8 mouse cellular contexts compared by ENCODE assay signal in the genomic region with DNA sequence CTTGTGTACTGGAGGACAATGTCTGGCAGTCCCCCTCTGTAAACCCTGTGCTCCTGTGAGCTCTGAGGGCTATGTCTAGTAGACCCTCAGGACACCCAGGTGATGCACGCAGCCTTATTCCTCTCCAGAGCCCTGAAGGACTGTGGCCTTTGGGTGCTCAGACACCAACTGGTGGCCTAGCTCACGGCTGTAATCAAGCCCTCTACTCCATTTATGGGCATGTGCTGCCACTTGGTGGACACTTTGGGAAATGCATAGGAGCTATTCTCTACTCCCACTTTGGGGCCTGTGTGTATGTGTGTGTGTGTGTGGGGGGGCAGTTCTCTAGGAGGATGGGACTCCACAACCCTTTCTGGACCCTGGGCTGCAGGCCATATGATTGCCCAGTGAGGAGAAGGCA. TPM values are rescaled to one million over a fixed set of nuclear protein-coding genes. Genes with fewer than 3 reads are reported as not detected.
DNase-seq lines count a peak whose midpoint lies in the region; ATAC-seq and TF ChIP-seq lines count a peak whose summit lies in the region.

No protein-coding gene starts in this region.

- H3K27ac ChIP-seq in intestine, postnatal 0 days (ENCODE audit: low read depth, low read length), result no peak overlapping the region
- no peak overlapping the region for H3K27ac ChIP-seq in limb, embryonic 12.5 days
- no peak overlapping the region for H3K27ac ChIP-seq in midbrain, embryonic 16.5 days (ENCODE audit: low read length)

- no peak overlapping the region for H3K4me2 ChIP-seq in intestine, postnatal 0 days (replicated peaks; ENCODE audit: low read depth)
- no peak overlapping the region for H3K4me2 ChIP-seq in limb, embryonic 12.5 days
- no peak overlapping the region for H3K4me2 ChIP-seq in midbrain, embryonic 16.5 days (ENCODE audit: low read length)

- ATAC-seq in intestine, postnatal 0 days, result peak; percentile 31; the same call in 1 of the 2 replicates
- peak; percentile 23 for ATAC-seq in limb, embryonic 12.5 days (ENCODE audit: insufficient number of reproducible peaks, insufficient read depth, low FRiP score, low TSS enrichment, low read depth)
- peak; percentile 37 for ATAC-seq in midbrain, embryonic 16.5 days

- peaks cover 41% of the 10 kb centered on the region for H3K36me3 ChIP-seq in intestine, postnatal 0 days (ENCODE audit: control insufficient read depth, insufficient read depth)
- peaks cover 44% of the 10 kb centered on the region for H3K36me3 ChIP-seq in limb, embryonic 12.5 days
- H3K36me3 ChIP-seq in midbrain, embryonic 16.5 days (ENCODE audit: control insufficient read depth, insufficient read depth, low read length), result peaks cover 16% of the 10 kb centered on the region

- no peaks in the 10 kb centered on the region for H3K27me3 ChIP-seq in intestine, postnatal 0 days (replicated peaks; ENCODE audit: control insufficient read depth, insufficient read depth, low read length)
- H3K27me3 ChIP-seq in limb, embryonic 12.5 days, result no peaks in the 10 kb centered on the region
- no peaks in the 10 kb centered on the region for H3K27me3 ChIP-seq in midbrain, embryonic 16.5 days (ENCODE audit: control insufficient read depth, insufficient read depth, low read depth, low read length)

- H3K4me3 ChIP-seq in intestine, postnatal 0 days (ENCODE audit: low read depth, low read length), result no peak overlapping the region
- H3K4me3 ChIP-seq in limb, embryonic 12.5 days (replicated peaks), result no peak overlapping the region
- H3K4me3 ChIP-seq in midbrain, embryonic 16.5 days (ENCODE audit: low read depth, low read length), result no peak overlapping the region

- H3K9me3 ChIP-seq in intestine, postnatal 0 days (ENCODE audit: control insufficient read depth), result no peaks in the 10 kb centered on the region
- H3K9me3 ChIP-seq in limb, embryonic 12.5 days, result no peaks in the 10 kb centered on the region
- H3K9me3 ChIP-seq in midbrain, embryonic 16.5 days (replicated peaks; ENCODE audit: control insufficient read depth, low read length, poor library complexity, severe bottlenecking), result no peaks in the 10 kb centered on the region

- WGBS in intestine, postnatal 0 days, result 29% methylated on average over 2 of the region's 2 CpGs
- WGBS in limb, embryonic 12.5 days, result 36% methylated on average over 2 of the region's 2 CpGs
- WGBS in midbrain, embryonic 16.5 days, result 27% methylated on average over 2 of the region's 2 CpGs

- TF ChIP-seq CTCF in intestine, postnatal 0 days (IDR thresholded peaks at IDR 0.05; ENCODE audit: low read depth), result peak; percentile 92

- H3K9ac ChIP-seq in intestine, postnatal 0 days (ENCODE audit: low read depth, low read length), result no peak overlapping the region
- no peak overlapping the region for H3K9ac ChIP-seq in limb, embryonic 12.5 days (replicated peaks)
- no peak overlapping the region for H3K9ac ChIP-seq in midbrain, embryonic 16.5 days (ENCODE audit: low read depth, low read length)

- H3K4me1 ChIP-seq in intestine, postnatal 0 days (replicated peaks; ENCODE audit: control insufficient read depth, insufficient read depth, low read length), result no peaks in the 10 kb centered on the region
- H3K4me1 ChIP-seq in limb, embryonic 12.5 days (replicated peaks), result no peaks in the 10 kb centered on the region
- H3K4me1 ChIP-seq in midbrain, embryonic 16.5 days (ENCODE audit: control insufficient read depth, insufficient read depth, low read length), result no peaks in the 10 kb centered on the region

- DNase-seq in 3134 (ENCODE audit: extremely low read depth, insufficient read length, low spot score), result peak; percentile 35
- peak; percentile 52 for DNase-seq in adrenal gland, adult 8-10 months
- peak; percentile 68 for DNase-seq in embryo, embryonic 9.5 days (ENCODE audit: extremely low spot score)
- peak; percentile 94 for DNase-seq in heart, adult 11 months
- DNase-seq in spleen, postnatal 10 days (ENCODE audit: low spot score in 2 of 2), result peak; percentile 85 to 91

RNA-seq across cellular contexts. Expression of a gene that starts 24.8 kb away (rescaled TPM):
- 10 to 100 TPM; 36.7 to 54.1 (median 47.4) TPM for total RNA-seq in adrenal gland, adult 8-10 months (2022)
- polyA plus RNA-seq in intestine, postnatal 0 days (2015; fragmentation: Nextera tagmentation; extraction: Ambion mirVana), result 8.1 TPM in 2 replicates
- polyA plus RNA-seq in limb, embryonic 12.5 days (2016; fragmentation: Nextera tagmentation; extraction: Ambion mirVana), result 53.1 and 54.3 TPM in 2 replicates
- 63.7 and 75.3 TPM in 2 replicates for polyA plus RNA-seq in midbrain, embryonic 16.5 days (2015; fragmentation: Nextera tagmentation; extraction: Ambion mirVana)

RNA-seq across cellular contexts. Expression of a gene that starts 47.6 kb away (rescaled TPM):
- 1 to 10 TPM; 1.8 to 3.4 (median 2.6) TPM for total RNA-seq in adrenal gland, adult 8-10 months (2022)
- polyA plus RNA-seq in intestine, postnatal 0 days (2015; fragmentation: Nextera tagmentation; extraction: Ambion mirVana), result 22.5 and 23.5 TPM in 2 replicates
- 198 and 199 TPM in 2 replicates for polyA plus RNA-seq in limb, embryonic 12.5 days (2016; fragmentation: Nextera tagmentation; extraction: Ambion mirVana)
- 11.6 and 15.6 TPM in 2 replicates for polyA plus RNA-seq in midbrain, embryonic 16.5 days (2015; fragmentation: Nextera tagmentation; extraction: Ambion mirVana)

RNA-seq across cellular contexts. Expression of a gene that starts 50.6 kb away (rescaled TPM):
- total RNA-seq in adrenal gland, adult 8-10 months (2022), result not detected
- polyA plus RNA-seq in intestine, postnatal 0 days (2015; fragmentation: Nextera tagmentation; extraction: Ambion mirVana), result not detected in 2 replicates
- not detected in 2 replicates for polyA plus RNA-seq in limb, embryonic 12.5 days (2016; fragmentation: Nextera tagmentation; extraction: Ambion mirVana)
- not detected in 2 replicates for polyA plus RNA-seq in midbrain, embryonic 16.5 days (2015; fragmentation: Nextera tagmentation; extraction: Ambion mirVana)

RNA-seq across cellular contexts. Expression of a gene that starts 58.0 kb away (rescaled TPM):
- 100 to 1,000 TPM in 3 of 4 experiments, 10 to 100 TPM in 1; 92.6 to 117 (median 103) TPM for total RNA-seq in adrenal gland, adult 8-10 months (2022)
- 521 and 545 TPM in 2 replicates for polyA plus RNA-seq in intestine, postnatal 0 days (2015; fragmentation: Nextera tagmentation; extraction: Ambion mirVana)
- 62.7 and 71.7 TPM in 2 replicates for polyA plus RNA-seq in limb, embryonic 12.5 days (2016; fragmentation: Nextera tagmentation; extraction: Ambion mirVana)
- polyA plus RNA-seq in midbrain, embryonic 16.5 days (2015; fragmentation: Nextera tagmentation; extraction: Ambion mirVana), result 10.7 and 12.3 TPM in 2 replicates

Comparison
In these comparisons a context has a peak if more than half of its experiments do, and no peak if none do; other contexts are left out.
1. DNase-seq: peak in every context shown above with its lines; median percentile 94 in heart, adult 11 months; 88 in spleen, postnatal 10 days; 68 in embryo, embryonic 9.5 days; 52 in adrenal gland, adult 8-10 months; 35 in 3134.